Mouse (Mus musculus): ENCODE results near the gene Tnp2. TPM values are rescaled to one million over a fixed set of nuclear protein-coding genes. Genes with fewer than 3 reads are reported as not detected.

The Tnp2 gene
- not detected for total RNA-seq (2023)

GRCm38 (mm10) chr16:10788271-10788670 is at the start of gene Tnp2:
TSS of gene Tnp2 (minus strand) at chr16:10788660.

GRCm38 (mm10) chr16:10834911-10835587 is 46.6 kb upstream of the Tnp2 start, which contains the start of gene Rmi2:
TSS of gene Rmi2 (plus strand) at chr16:10835059.

GRCm38 (mm10) chr16:10812865-10813371 is 24.5 kb upstream of the Tnp2 start, which contains the start of gene Gm11172:
TSS of gene Gm11172 (plus strand) at chr16:10812915.

GRCm38 (mm10) chr16:10805789-10806527 is 17.5 kb upstream of the Tnp2 start, which contains the start of gene Prm1:
TSS of gene Prm1 (minus strand) at chr16:10805839.

GRCm38 (mm10) chr16:10796034-10796433 is 7.6 kb upstream of the Tnp2 start, which contains the start of gene Prm2:
TSS of gene Prm2 (minus strand) at chr16:10796134.

GRCm38 (mm10) chr16:10790702-10791101 is 2.2 kb upstream of the Tnp2 start, which contains the start of gene Prm3:
TSS of gene Prm3 (minus strand) at chr16:10790914.

GRCm38 (mm10) chr16:10785371-10786231 is 2.9 kb downstream of the Tnp2 start, which contains the start of gene Socs1:
TSS of gene Socs1 (minus strand) at chr16:10785536.

Other genes with a start within 250 kb of the Tnp2 start
- 10 to 100 TPM; 11.2 to 13.1 TPM for gene Dexi, start 245.6 kb downstream of the Tnp2 start, total RNA-seq (2023)
- gene Clec16a, start 243.3 kb downstream of the Tnp2 start, total RNA-seq (2023) = 10 to 100 TPM; 36.7 to 39.7 TPM
- 1 to 10 TPM; 2.3 to 2.8 TPM for gene Socs1, start 3.1 kb downstream of the Tnp2 start, total RNA-seq (2023)
- gene Prm3, start 2.3 kb upstream of the Tnp2 start, total RNA-seq (2023) = not detected
- not detected for gene Prm2, start 7.5 kb upstream of the Tnp2 start, total RNA-seq (2023)
- not detected for gene Prm1, start 17.2 kb upstream of the Tnp2 start, total RNA-seq (2023)
- not detected for gene Gm11172, start 24.3 kb upstream of the Tnp2 start, total RNA-seq (2023)
- gene Rmi2, start 46.4 kb upstream of the Tnp2 start, total RNA-seq (2023) = under 1 TPM in 1 of 2 experiments, not detected in 1; 0.16 TPM